In the genomic region with DNA sequence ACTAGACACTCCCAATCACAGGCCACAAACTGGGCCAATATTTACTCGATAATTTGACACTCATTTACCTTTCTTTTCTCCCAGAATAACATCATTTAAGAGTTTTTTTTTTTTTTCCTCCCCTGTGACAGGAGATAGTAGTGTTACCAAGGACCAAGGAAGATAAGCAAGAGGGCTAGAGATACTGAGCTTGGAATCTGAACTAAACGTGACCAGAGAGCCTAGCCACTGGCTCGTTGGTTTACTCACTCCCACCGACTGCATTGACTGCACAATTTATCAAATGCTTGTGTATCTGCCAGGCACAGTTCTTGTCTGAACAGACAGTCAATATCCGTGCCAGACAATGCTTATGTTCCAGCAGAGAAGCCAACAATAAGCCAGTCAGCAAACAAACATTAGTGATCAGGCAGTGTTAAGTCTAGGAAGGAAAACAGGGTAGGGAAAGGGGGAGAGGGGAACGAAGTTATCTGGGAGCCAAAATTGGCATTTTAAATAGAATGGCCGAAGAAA, we compare ENCODE assay signal across 20 mouse cellular contexts.
DNase-seq lines count a peak whose midpoint lies in the region; ATAC-seq and TF ChIP-seq lines count a peak whose summit lies in the region.
"Had no signal": no experiment of that assay in that cellular context is flagged by ENCODE, and none has a peak within 500 bp of the region (broad histone marks: within the 10 kb centered on the region; RNA-seq: fewer than 3 reads in every experiment).

No protein-coding gene starts in this region.

- no peak overlapping the region for H3K4me3 ChIP-seq in forebrain, embryonic 16.5 days (replicated peaks; ENCODE audit: low read length)
- no peak overlapping the region for H3K4me3 ChIP-seq in forebrain, embryonic 13.5 days
- H3K4me3 ChIP-seq in hindbrain, embryonic 13.5 days: no peak overlapping the region
- H3K4me3 ChIP-seq in hindbrain, embryonic 16.5 days (ENCODE audit: low read length): no peak overlapping the region
- no peak overlapping the region for H3K4me3 ChIP-seq in lung, postnatal 0 days (ENCODE audit: low read depth, low read length)
- no peak overlapping the region for H3K4me3 ChIP-seq in lung, adult 2 months (replicated peaks; ENCODE audit: extremely low read depth, low read depth, low read length)
- H3K4me3 ChIP-seq: limb, embryonic 12.5 days; liver, embryonic 15.5 days; midbrain, embryonic 10.5 days had no signal

- no peak overlapping the region for H3K27ac ChIP-seq in forebrain, embryonic 16.5 days (ENCODE audit: low read length)
- H3K27ac ChIP-seq in forebrain, embryonic 13.5 days: no peak overlapping the region
- 0 out of 2 replicates have a peak overlapping the region, but pooled peaks have one; percentile 6 for H3K27ac ChIP-seq in hindbrain, embryonic 13.5 days
- no peak overlapping the region for H3K27ac ChIP-seq in hindbrain, embryonic 16.5 days (ENCODE audit: low read depth, low read length)
- H3K27ac ChIP-seq in lung, postnatal 0 days (ENCODE audit: low read length): no peak overlapping the region
- H3K27ac ChIP-seq: limb, embryonic 12.5 days; liver, embryonic 15.5 days; midbrain, embryonic 10.5 days had no signal

- ATAC-seq in forebrain, embryonic 16.5 days: peak; percentile 41; the same call in 1 of the 2 replicates
- no peak for ATAC-seq in forebrain, embryonic 13.5 days
- no peak for ATAC-seq in hindbrain, embryonic 13.5 days (ENCODE audit: low FRiP score)
- ATAC-seq in hindbrain, embryonic 16.5 days: no peak
- ATAC-seq in lung, postnatal 0 days: no peak
- ATAC-seq in megakaryocyte-erythroid progenitor cell, adult 5-6 weeks (replicated peaks; ENCODE audit: low FRiP score, low TSS enrichment, poor library complexity, severe bottlenecking): peak; percentile 73

- H3K36me3 ChIP-seq in forebrain, embryonic 16.5 days (ENCODE audit: control insufficient read depth, insufficient read depth): no peaks in the 10 kb centered on the region
- no peaks in the 10 kb centered on the region for H3K36me3 ChIP-seq in forebrain, embryonic 13.5 days (ENCODE audit: poor library complexity, severe bottlenecking)
- H3K36me3 ChIP-seq in hindbrain, embryonic 13.5 days: no peaks in the 10 kb centered on the region
- no peaks in the 10 kb centered on the region for H3K36me3 ChIP-seq in hindbrain, embryonic 16.5 days (ENCODE audit: control insufficient read depth, insufficient read depth, low read length)
- no peaks in the 10 kb centered on the region for H3K36me3 ChIP-seq in lung, postnatal 0 days (ENCODE audit: insufficient read depth, low read length)
- H3K36me3 ChIP-seq: limb, embryonic 12.5 days; liver, embryonic 15.5 days; midbrain, embryonic 10.5 days had no signal

- H3K4me1 ChIP-seq in forebrain, embryonic 16.5 days (replicated peaks; ENCODE audit: control insufficient read depth, insufficient read depth, low read length): peaks cover 5% of the 10 kb centered on the region
- H3K4me1 ChIP-seq in forebrain, embryonic 13.5 days: peaks cover 23% of the 10 kb centered on the region
- H3K4me1 ChIP-seq in hindbrain, embryonic 13.5 days (replicated peaks): peaks cover 26% of the 10 kb centered on the region
- H3K4me1 ChIP-seq in hindbrain, embryonic 16.5 days (ENCODE audit: control insufficient read depth, insufficient read depth, low read depth, low read length): no peaks in the 10 kb centered on the region; the same call in 1 of the 2 replicates
- H3K4me1 ChIP-seq in lung, postnatal 0 days (ENCODE audit: insufficient read depth, low read depth, low read length): peaks cover 4% of the 10 kb centered on the region; the same call in 1 of the 2 replicates
- H3K4me1 ChIP-seq in lung, adult 2 months (ENCODE audit: control insufficient read depth, insufficient read depth, low read length): peaks cover 11% of the 10 kb centered on the region

- no peak for TF ChIP-seq EP300 in lung, postnatal 0 days (IDR thresholded peaks at IDR 0.05)

- DNase-seq in lung, postnatal 0 days (ENCODE audit: low spot score): peak; percentile 22
- no peak for DNase-seq in lung, adult 2 months
- DNase-seq in yolk sac, embryonic 10.5 days (ENCODE audit: low spot score): no peak
- DNase-seq: adrenal gland, adult 2 months; cerebellum, adult 11 months; cerebellum, postnatal 36 days; kidney, adult 2 months; kidney, postnatal 25 days; layer of hippocampus, adult 9-11 months; right cerebral cortex, postnatal 25 days; thymus, postnatal 4 days had no signal

- H3K9ac ChIP-seq in forebrain, embryonic 16.5 days (replicated peaks; ENCODE audit: low read depth, low read length): no peak overlapping the region
- H3K9ac ChIP-seq in forebrain, embryonic 13.5 days: no peak overlapping the region
- H3K9ac ChIP-seq in hindbrain, embryonic 13.5 days: no peak overlapping the region
- H3K9ac ChIP-seq in hindbrain, embryonic 16.5 days (ENCODE audit: low read depth, low read length): no peak overlapping the region
- H3K9ac ChIP-seq in lung, postnatal 0 days (replicated peaks; ENCODE audit: low read depth): no peak overlapping the region
- H3K9ac ChIP-seq: limb, embryonic 12.5 days; liver, embryonic 15.5 days had no signal

- H3K9me3 ChIP-seq in forebrain, embryonic 16.5 days (ENCODE audit: control insufficient read depth, low read length): no peaks in the 10 kb centered on the region
- no peaks in the 10 kb centered on the region for H3K9me3 ChIP-seq in forebrain, embryonic 13.5 days (replicated peaks)
- H3K9me3 ChIP-seq in hindbrain, embryonic 13.5 days: no peaks in the 10 kb centered on the region
- no peaks in the 10 kb centered on the region for H3K9me3 ChIP-seq in hindbrain, embryonic 16.5 days (ENCODE audit: control insufficient read depth, low read length)
- no peaks in the 10 kb centered on the region for H3K9me3 ChIP-seq in lung, postnatal 0 days (ENCODE audit: low read length)
- H3K9me3 ChIP-seq: limb, embryonic 12.5 days; liver, embryonic 15.5 days; midbrain, embryonic 10.5 days had no signal

- no peak for TF ChIP-seq POLR2A in lung, adult 2 months (IDR thresholded peaks at IDR 0.05; ENCODE audit: borderline replicate concordance, extremely low read depth, low read depth, low read length)

- no peaks in the 10 kb centered on the region for H3K27me3 ChIP-seq in forebrain, embryonic 16.5 days (replicated peaks; ENCODE audit: control insufficient read depth, insufficient read depth, low read length)
- no peaks in the 10 kb centered on the region for H3K27me3 ChIP-seq in forebrain, embryonic 13.5 days
- H3K27me3 ChIP-seq in hindbrain, embryonic 13.5 days: no peaks in the 10 kb centered on the region
- H3K27me3 ChIP-seq in hindbrain, embryonic 16.5 days (replicated peaks; ENCODE audit: control insufficient read depth, insufficient read depth, low read length): no peaks in the 10 kb centered on the region
- no peaks in the 10 kb centered on the region for H3K27me3 ChIP-seq in lung, postnatal 0 days (replicated peaks; ENCODE audit: insufficient read depth, low read length)
- H3K27me3 ChIP-seq: CH12.LX; limb, embryonic 12.5 days; liver, embryonic 15.5 days had no signal

- WGBS in forebrain, embryonic 16.5 days: 41% methylated on average over 7 of the region's 7 CpGs
- WGBS in forebrain, embryonic 13.5 days: 57% methylated on average over 7 of the region's 7 CpGs
- WGBS in hindbrain, embryonic 13.5 days: 41% methylated on average over 7 of the region's 7 CpGs
- WGBS in hindbrain, embryonic 16.5 days: 40% methylated on average over 7 of the region's 7 CpGs
- 19% methylated on average over 7 of the region's 7 CpGs for WGBS in lung, postnatal 0 days
- 24% methylated on average over 7 of the region's 7 CpGs for WGBS in lung, adult 2 months

- H3K4me2 ChIP-seq in forebrain, embryonic 16.5 days (ENCODE audit: low read length): no peak overlapping the region
- no peak overlapping the region for H3K4me2 ChIP-seq in forebrain, embryonic 13.5 days
- H3K4me2 ChIP-seq in hindbrain, embryonic 13.5 days: no peak overlapping the region
- H3K4me2 ChIP-seq in hindbrain, embryonic 16.5 days (ENCODE audit: low read length): no peak overlapping the region
- no peak overlapping the region for H3K4me2 ChIP-seq in lung, postnatal 0 days (replicated peaks; ENCODE audit: low read depth, low read length)
- H3K4me2 ChIP-seq: limb, embryonic 12.5 days; liver, embryonic 15.5 days had no signal

- no peak for TF ChIP-seq CTCF in lung, postnatal 0 days (IDR thresholded peaks at IDR 0.05)
- TF ChIP-seq CTCF in lung, adult 2 months (IDR thresholded peaks at IDR 0.05; ENCODE audit: insufficient read depth, low read length): no peak

Comparison
In these comparisons a context has a peak if more than half of its experiments do, and no peak if none do; other contexts are left out.
1. ATAC-seq: peak in forebrain, embryonic 16.5 days (single experiment) and megakaryocyte-erythroid progenitor cell, adult 5-6 weeks (single experiment); none in forebrain, embryonic 13.5 days (single experiment), hindbrain, embryonic 13.5 days (single experiment), hindbrain, embryonic 16.5 days (single experiment) and lung, postnatal 0 days (single experiment).